Mouse (Mus musculus): ENCODE data around the gene Kcng3.

Kcng3 gene

DNA sequence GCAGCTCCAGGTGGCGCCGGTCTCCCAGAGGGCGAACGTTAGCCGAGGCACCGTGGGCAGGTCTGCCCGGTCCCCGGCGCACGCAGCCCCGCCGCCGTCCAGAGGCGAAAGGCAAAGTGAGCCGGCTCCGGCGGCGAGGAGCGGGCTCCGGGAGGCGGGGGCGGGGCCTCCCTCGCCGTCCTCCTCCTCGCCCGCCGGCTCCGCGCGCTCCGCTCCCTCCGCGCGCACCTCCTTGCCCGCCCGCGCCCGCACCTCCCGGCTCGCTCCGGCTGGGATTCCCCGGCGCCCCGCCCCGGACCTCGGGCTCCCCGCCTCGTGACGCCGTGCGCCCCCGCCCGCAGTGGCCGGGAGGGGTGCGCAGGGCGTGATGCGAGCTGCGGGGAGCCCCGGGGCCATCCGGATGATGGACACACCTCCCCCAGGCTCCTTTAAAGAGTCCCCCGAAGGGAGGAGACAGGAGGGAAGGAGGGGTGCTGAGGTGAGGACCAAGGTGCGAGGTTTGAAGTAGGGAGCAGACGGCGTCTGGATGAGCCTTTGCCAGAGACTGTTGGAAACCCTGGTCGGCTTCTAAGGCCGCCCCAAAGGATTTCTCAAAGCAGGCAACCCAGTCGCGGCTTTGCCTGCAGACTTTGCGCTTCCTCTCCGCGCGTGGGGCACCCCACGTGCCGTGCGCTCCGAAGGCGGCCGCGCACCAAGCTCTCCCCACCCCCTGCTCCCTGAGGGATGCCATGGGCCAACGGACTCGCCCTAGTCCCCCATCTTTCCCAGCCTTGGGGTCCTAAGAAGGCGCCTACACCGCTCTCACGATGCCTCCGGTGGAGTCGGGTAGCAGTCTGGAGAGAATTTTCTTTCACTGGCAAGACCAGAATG is at the start of gene Kcng3:
Gene Kcng3 (minus strand): TSS at position 113 of the 870 bp plus-strand sequence.
- DNase-seq, result no peak

DNA sequence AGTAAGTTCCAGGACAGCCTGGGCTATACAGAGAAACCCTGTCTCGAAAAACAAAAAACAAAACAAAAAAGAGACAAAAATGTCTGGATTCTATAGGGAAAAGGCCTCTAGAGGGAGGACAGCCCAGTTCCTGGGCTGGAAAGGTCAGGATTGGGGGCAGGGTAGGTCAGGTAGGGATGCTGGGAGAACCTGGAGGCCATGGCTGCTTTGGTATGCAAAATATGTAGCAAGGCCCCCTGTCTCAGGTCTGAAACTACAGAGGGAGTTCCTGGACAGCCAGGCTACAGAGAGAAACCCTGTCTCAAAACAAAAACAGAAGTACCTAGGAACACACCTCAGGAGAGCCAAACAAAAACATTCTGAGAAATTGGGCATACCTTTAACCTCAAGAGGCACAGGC is 45.7 kb upstream of the Kcng3 start:
- no peak for DNase-seq

DNA sequence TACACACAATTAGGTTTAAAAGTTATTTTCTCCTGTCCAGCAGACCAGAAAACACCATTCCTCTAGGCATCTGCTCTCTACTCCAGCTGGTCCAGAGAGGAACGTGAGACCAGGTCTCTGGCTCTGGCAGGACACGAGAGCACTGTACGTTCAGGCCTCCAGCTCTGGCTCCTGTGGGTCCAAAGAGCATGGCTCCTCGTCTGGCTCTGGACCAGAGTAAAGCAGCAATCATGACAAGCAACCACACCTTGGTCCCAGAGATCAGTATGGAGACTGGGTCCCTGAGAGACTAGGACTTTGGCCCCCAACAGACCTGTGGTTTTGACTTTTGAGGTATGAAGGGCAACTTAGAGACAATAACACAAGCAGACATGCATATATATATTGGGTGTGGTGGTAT is 41.0 kb upstream of the Kcng3 start:
- DNase-seq, result no peak

GRCm38 (mm10) chr17:83667934-83668690 is 36.4 kb upstream of the Kcng3 start:
- no peak for DNase-seq

DNA sequence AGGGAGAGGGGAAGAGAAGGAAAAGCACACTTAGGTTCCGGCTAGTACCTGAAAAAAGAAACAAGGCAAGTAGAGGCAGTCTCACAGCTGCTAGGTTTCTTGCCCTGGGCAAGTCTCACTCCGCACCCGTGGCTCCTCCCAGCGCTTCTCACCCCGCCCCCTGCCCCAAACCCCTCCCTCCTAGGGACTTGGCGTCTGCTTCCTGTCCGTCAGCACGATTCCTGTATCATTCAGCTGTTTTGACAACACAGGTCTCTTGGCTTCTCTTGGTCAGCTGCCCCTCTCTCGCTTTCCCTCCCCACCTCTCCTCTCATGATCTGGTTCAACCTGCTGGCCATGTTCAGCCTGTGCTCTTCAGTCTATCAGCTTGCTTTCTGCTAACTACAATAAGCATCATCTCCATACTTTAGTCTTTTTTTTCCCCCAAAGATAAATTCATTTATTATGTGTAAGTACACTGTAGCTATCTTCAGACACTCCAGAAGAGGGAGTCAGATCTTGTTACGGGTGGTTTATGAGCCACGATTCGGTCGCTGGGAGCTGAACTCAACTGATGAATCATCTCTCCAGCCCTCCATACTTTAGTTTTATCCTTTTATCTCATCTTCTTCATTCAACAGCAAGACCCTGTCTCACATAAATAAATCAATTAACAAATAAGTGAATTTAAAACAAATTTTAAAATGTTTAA is 35.0 kb upstream of the Kcng3 start:
- no peak for DNase-seq

- no peak for DNase-seq
Measured at GRCm38 (mm10) chr17:83664761-83665160, 33.1 kb upstream of the Kcng3 start.

GRCm38 (mm10) chr17:83658943-83659342 is 27.2 kb upstream of the Kcng3 start:
- DNase-seq, result no peak

DNA sequence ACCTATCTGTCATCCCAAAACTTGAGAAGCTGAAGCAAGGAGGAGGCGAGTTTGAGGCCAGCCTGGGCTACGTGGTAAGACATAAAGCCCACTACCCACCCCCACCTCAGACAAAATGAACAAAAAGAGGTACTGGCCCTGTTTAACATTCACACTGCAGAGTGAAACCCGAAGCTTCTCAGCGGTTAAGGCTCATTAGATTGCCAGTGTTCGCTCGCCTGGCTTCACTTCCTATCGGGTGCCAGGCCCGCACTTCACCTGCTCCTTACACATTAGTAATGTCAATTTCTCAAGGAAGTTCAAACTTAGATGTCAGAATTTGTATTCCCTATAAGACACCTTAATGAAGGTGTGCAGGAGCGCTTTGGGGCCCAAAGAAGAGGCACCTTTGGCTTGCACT is 25.7 kb upstream of the Kcng3 start:
- DNase-seq, result no peak

- no peak for DNase-seq
Measured at GRCm38 (mm10) chr17:83655732-83656131, 24.0 kb upstream of the Kcng3 start.

DNA sequence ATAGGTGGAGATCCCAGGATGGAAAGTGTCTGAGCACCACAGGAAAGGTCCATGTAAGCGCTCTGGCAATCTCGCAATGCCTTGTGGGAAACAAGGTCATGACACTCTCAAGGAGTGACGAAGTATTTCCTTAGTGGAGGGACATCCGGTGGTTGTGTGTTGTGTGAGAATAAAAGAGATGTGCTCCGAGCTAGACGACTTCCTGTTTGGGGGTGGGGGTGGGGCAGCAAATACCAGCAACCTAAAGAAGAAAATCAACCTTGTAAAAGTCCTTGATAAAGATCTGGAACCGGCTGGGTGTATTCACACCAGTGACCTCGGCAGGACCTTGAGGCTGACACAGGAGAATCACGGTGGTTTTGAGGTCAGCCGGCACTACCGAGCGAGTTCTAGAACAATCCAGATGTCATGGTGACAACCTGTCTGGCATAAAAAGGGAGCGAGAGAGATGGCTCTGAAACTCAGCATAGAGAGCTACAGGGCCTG is 23.0 kb upstream of the Kcng3 start:
- no peak for DNase-seq

- no peak for DNase-seq
Measured at GRCm38 (mm10) chr17:83653635-83654034, 21.9 kb upstream of the Kcng3 start.

DNA sequence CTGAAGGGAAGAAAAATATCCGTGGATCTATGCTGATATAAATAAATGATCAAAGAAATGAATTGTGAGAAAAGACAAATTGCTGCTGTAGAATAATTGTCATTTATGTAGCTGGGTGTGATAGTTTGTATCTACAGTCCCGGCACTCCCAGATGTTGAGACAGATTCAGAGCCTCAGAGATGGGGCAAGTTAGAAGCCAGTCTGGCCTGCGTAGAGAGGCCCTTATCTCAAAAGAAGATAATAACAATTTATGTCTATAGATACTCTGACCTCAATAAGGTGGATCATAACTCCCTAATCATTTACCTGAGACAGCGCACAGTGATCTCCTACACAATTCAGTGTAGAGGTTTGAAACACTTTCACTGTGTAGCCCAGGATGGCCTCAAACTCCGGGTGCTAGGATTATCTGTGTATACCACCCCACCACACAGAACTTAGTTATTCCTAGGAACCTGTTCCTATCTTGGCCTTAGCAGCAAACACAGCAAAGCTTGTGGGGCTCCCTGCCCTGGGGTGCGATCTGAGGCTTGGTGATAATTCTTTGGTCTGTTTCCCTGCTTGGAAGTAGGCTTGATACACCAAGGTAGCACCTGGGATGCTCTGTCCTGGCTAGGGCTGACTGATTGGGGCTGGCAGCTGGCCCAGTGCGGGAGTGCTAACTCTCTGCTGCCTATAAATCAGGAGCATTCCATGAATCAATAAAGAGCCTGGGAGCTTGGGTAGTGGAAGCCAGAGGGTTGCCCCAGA is 19.4 kb upstream of the Kcng3 start:
- no peak for DNase-seq

GRCm38 (mm10) chr17:83649986-83650385 is 18.3 kb upstream of the Kcng3 start:
- no peak for DNase-seq

- DNase-seq, result no peak
Measured at GRCm38 (mm10) chr17:83647413-83647812, 15.7 kb upstream of the Kcng3 start.

GRCm38 (mm10) chr17:83646425-83647163 is 14.9 kb upstream of the Kcng3 start:
- DNase-seq, result no peak

DNA sequence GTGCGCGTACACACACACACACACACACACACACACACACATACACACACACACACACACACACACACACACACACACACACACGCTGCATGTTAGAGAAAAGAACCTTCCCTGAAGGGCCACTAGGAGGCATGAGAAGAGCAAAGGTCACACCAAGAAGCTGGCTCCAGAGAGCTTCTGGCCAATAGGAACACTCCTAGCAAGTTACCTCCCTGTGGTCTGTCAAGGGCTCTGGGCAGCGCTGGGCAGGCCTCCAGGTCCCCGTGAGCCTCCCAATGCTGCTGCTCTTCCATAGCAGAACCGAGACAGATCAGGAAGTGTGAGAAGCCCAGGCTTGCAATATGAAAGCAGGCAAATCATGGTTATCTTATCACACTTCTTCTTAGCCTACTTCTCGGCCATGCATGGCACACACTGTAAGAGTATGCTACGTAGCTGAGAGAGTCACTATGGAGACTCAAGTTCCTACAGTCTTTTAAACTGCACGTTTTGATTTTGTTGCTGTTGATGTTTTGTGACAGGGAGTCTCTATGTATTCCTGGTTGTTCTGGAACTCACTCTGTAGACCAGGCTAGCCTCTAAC is 13.6 kb upstream of the Kcng3 start:
- peak; percentile 95 for DNase-seq

DNA sequence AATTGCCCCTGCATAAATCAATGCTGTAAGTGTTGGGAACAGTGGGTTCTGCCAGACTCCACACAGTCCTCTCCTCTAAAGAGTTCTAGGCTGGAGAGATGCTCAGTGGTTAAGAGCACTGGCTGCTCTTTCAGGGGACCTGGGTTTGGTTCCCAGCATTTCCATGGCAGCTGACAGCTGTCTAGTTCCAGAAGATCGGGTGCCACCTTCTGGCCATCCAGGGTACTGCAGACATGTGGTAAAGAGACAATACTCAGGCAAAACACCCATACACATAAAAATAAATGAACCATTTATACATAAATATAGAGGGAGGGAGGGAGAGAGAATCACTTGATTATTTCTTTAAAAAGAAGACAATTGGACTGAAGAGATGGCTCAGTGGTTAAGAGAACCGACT is 5.7 kb upstream of the Kcng3 start:
- DNase-seq, result no peak

DNA sequence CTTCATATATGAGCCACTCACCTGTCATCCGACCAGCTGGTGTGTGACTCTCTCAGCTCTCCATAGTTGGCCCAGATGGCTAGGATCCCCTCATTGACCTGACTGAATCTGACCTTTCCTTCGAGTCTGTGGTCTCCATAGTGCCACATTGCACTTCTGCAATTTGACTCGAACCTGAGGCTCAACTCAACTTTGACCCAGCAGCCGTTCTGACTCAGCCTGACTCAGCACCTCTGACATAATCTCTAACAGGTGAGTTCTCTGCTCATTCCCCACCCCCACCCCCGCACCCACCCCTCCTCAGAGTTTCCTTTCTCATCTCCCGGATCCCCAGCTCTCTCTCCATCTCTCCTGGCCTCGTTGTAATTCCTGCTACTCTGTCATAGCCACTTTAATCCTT is 4.7 kb upstream of the Kcng3 start:
- DNase-seq, result no peak

DNA sequence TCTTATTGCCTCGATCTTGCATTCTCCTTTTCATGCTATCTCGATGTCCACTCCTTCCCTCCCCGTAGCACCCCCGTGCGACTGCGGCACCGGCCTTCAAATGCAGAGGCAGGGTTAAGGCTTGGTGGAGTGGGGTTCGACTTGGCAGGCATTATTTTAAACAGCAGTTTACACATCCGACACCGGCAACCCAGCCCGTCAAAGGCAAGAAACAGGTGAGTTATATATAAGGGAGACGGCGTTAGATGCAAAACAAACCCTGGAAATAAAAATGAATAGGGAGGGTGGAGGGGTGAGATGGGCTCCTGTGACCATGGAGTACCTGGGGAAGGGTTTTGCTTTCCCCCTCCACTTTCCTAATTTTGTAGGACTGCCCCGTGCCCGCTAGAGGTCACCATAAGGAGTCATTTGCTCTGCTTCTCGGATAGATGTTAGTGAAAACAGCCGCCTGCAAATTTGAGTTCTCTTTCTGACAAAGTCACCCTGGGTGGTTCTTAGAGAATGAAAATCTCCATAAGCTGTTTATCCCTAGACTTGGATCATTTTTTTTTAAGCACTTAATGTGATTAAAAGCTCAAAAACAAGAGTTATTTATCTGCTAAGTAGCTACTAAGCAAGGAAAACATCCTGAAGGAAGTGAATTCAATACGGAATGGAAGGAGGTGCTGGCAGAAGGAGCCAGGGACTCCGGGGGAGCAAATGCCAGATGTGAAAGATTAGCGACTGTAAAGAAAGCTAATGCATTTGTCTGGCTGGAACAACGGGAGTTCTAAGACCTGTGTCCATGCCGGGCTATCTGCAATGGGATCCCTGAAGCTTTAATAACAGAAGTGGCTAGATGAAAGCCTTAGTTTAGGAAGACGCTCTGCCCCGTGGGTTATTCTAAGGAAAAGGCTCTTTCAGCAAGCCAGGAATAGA is 1.2 kb upstream of the Kcng3 start:
- peak; percentile 91 for DNase-seq

Measured in heart, adult 11 months (tissue).